Mouse (Mus musculus) cerebral cortex, adult 2 months (tissue): ENCODE measurements around the gene 4930544D05Rik.

Source experiments
- WGBS: fragments of 180-500 bp; shearing (Covaris S2); methylation state at CpG from one replicate; pipeline ENCODE4 v1.1.7; 2018; 5-methylcytosine and 5-hydroxymethylcytosine counted together

4930544D05Rik gene

GRCm38 (mm10) chr11:70643051-70643450 lies 27.4 kb downstream of the 4930544D05Rik start:
- WGBS, result 92% methylated on average over 6 of the region's 6 CpGs

GRCm38 (mm10) chr11:70644564-70645103 lies 29.0 kb downstream of the 4930544D05Rik start:
- WGBS, result 84% methylated on average over 8 of the region's 8 CpGs

GRCm38 (mm10) chr11:70645461-70646258 lies 30.0 kb downstream of the 4930544D05Rik start:
- 82% methylated on average over 12 of the region's 12 CpGs for WGBS

- 11% methylated on average over 3 of the region's 3 CpGs for WGBS
These were observed 30.6 kb downstream of the 4930544D05Rik start for GRCm38 (mm10) chr11:70646259-70646555.

- WGBS, result under 1% methylated on average over 63 of the region's 63 CpGs
These were observed 31.3 kb downstream of the 4930544D05Rik start, which contains the start of the genes Rnf167 and Slc25a11 for GRCm38 (mm10) chr11:70646691-70647650. Rnf167 (plus strand) TSS chr11:70647235. Slc25a11 (minus strand) TSS chr11:70647479.

DNA sequence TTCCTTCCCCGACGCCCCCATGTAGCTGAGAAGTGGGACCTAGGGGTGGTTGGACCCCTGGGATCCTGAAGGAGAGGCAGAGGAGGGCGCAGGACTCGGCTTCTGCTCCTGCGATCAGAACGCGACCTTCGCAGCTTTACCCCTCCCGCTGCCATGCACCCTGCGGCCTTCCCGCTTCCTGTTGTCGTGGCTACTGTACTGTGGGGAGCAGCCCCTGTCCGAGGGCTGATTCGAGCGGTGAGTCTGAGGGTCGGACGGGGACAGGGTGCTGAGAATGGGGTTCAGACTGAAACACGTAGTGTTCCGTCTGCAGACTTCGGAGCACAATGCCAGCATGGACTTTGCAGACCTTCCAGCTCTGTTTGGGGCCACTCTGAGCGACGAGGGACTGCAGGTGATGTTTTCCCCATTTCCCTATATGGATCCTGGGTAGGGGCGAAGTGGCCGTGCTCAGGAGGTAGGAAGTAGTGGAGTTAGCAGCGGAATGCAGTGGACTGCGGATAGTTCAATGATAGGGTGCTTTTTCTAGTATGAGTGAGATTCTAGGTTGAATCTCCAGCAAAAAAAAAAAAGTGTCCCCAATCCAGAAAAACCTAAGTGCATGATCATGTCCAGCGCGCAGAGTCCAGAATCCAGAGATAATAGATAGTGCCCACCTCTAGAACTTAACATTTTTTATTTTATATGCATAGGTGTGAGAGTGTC lies 32.2 kb downstream of the 4930544D05Rik start:
- 4% methylated on average over 28 of the region's 28 CpGs for WGBS

DNA sequence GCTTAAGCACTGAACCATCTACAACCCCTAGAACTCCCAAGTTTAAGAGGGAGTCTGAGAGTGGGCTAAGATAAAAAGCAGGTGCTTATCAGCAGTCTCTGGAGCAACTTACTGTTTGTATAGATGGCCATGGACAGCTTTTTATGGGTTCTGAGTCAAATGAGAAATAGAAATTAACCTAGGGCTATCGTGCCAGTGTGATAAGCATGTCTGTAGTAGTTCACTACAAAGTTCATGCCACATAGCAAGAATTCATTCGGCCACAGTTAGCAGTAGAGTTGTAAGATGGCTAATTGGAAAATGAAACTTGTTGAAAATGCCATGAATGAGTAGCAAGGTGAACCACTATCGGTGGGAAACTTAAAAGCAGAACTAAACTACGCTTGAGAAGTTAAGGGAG lies 32.9 kb downstream of the 4930544D05Rik start:
- WGBS, result 71% methylated on average over 4 of the region's 4 CpGs

DNA sequence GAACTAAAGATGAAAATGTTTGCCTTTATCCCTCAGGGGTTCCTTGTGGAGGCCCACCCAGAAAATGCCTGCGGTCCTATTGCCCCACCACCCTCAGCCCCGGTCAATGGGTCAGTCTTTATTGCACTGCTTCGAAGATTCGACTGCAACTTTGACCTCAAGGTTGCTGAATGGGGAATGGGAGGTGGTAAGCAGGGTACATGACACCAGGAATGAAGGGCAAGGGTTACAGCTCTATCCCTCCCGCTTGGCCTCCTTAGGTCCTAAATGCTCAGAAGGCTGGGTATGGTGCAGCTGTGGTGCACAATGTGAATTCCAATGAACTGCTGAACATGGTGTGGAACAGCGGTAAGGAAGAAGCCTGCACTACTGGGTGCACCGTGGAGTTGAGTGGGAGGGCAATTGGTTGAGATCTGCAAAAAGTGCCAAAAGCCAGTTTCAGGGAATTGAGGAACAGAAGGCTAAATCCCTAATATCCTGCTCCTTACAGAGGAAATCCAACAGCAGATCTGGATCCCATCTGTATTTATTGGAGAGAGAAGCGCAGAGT lies 33.6 kb downstream of the 4930544D05Rik start:
- WGBS, result 75% methylated on average over 8 of the region's 8 CpGs

DNA sequence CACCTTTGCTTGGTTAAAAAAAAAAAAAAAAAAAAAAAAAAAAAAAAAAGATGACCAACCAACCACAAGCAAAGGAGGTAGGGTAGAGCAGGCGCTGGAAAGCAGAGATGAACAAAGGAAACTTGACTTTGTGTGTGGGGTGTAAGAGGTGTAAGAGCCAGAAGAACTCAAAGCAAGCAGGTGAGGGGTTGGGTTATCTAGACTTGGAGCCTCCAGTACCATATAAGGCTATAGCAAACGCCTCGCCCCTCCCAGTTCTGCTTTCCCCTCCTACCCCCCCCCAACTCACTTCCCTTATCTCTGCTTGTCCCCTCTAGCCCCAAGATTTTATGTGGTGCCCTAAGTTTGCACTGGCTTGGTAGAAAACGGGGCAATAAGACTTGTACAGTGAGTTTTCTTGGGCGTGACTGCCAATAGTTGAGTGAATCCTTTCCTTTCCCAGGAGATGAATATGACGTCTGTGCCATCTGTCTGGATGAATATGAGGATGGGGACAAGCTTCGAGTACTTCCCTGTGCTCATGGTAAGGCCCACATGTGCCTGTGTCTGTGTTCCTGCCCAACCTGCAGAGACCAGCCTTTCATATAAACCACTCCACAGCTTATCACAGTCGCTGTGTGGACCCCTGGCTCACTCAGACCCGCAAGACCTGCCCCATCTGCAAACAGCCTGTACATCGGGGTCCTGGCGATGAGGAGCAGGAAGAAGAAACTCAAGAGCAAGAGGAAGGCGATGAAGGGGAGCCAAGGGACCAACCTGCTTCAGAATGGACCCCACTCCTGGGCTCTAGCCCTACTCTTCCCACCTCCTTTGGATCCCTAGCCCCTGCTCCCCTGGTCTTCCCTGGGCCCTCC lies 34.9 kb downstream of the 4930544D05Rik start:
- WGBS, result 58% methylated on average over 12 of the region's 12 CpGs

DNA sequence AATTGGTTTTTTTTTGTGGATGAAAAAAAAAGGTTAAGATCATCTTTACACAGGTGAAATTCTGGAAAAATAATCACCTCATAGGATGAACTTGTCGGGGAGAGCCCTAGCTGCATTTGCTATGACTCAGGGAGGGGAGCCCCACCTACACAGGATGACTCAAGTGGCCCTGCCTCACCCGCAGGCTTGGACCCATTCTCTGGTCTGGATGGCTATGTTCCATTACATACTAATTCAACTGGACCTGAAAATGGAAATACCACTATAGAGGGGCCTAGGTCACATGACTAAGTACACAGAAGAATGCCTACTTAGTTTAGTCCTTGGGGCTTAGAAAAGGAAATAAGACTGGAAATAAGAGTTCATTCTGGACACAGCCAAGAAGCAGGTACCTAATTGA lies 35.7 kb downstream of the 4930544D05Rik start:
- WGBS, result 31% methylated on average over 2 of the region's 2 CpGs

- WGBS, result 35% methylated on average over 12 of the region's 12 CpGs
These were observed 36.6 kb downstream of the 4930544D05Rik start for GRCm38 (mm10) chr11:70652029-70652883.

DNA sequence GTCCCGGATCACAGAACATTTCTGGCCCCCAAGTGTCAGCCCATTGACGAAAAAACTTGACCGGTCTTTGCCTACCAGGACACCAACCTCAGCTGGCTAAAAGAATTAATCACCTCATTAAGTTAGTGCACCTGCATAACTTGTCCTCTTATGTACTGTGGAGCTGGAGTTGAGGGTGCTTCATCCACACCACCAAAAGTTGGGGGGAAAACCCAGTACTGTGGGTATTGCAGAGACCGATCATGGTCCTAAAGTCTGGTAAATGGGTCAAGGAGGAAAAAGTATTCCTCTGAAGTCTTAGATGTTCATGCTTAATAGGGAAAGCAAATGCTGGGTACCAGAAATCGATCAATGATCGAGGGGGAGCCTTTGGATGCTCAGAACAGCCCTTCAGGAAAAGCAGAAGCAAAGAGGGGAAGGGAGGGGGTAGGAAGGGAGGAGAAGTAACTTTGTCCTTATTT lies 37.3 kb downstream of the 4930544D05Rik start:
- WGBS, result 35% methylated on average over 6 of the region's 6 CpGs

DNA sequence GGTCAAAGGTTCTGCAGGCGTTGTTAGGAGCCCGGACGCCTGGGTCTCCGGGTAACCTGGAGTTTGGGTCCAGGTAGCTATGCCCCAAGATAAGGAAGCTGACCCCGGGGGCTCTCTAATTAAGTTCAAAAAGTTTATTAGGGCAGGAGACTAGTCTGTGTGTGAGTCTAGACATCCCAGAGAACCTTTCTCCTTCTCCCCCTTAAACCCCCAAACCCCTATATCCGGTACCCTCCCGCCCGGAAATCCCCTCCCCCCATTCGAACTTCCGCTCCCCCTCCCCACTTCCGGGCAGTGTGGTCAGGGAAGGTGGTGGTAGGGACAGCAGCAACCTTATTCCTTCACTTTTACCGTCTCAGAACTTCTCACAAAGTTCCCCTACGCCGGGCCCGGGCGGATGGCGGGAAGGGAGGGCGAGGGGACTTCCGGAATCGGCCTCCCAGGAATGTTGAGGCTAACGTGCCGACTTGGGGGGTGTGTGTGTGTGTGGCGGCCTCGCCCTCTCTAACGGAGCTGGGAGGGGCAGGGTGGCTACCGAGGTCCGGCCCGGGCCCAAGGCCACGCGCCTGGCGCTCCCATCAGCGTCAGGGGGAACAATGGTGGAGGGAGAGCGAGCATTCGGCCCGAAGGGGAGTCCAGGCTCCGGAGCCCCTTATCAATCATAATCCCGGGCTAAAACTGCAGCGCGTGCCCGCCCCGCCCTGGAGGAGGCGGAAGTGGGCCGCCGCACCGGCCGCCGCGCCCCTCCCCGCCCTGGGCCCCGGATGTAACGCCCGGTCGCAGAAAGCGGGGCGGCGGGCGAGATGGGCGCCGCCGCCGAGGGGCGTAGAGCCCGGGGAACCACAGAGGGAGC lies 37.9 kb downstream of the 4930544D05Rik start:
- WGBS, result under 1% methylated on average over 63 of the region's 63 CpGs

GRCm38 (mm10) chr11:70654198-70654922 lies 38.7 kb downstream of the 4930544D05Rik start, which contains the start of gene Pfn1:
Pfn1 (minus strand) TSS chr11:70654644.
- under 1% methylated on average over 58 of the region's 61 CpGs for WGBS

GRCm38 (mm10) chr11:70654923-70655570 lies 39.4 kb downstream of the 4930544D05Rik start:
- WGBS, result under 1% methylated on average over 48 of the region's 48 CpGs

GRCm38 (mm10) chr11:70655571-70656455 lies 40.2 kb downstream of the 4930544D05Rik start:
- 3% methylated on average over 61 of the region's 61 CpGs for WGBS
